Mouse (Mus musculus): ENCODE measurements around the gene Egfem1. TPM values are rescaled to one million over a fixed set of nuclear protein-coding genes. Genes with fewer than 3 reads are reported as not detected.

Gene Egfem1
- polyA plus RNA-seq, 1 experiment from 2014 or later, result not detected

DNA sequence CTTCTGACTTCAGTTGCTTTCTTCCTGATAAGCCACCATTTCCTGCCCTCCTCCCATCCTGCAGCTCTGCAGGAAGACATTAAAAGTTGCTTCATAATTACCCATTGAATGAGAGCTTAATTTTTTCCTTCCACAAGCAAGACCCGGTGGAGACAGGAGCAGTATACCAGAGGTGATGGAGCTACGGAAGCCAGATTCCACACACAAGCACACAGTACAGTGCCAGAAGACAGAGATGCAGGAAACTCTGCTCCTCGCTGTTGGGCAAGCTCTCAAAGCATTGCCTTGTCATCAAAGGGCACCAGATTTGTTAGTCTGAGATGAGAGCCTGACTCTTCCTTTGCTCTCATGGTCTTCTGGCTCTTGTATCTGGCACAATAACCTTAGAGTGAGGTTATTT, 364.3 kb downstream of the Egfem1 start:
- no peaks in the 10 kb centered on the region for H3K36me3 ChIP-seq (ENCODE audit: control insufficient read depth, insufficient read depth, low read length)
- no peak overlapping the region for H3K27ac ChIP-seq (ENCODE audit: low read depth, low read length)
- DNase-seq (ENCODE audit: low spot score) (no peak), ATAC-seq (replicated peaks; ENCODE audit: low FRiP score) (no peak)
- H3K4me1 ChIP-seq (replicated peaks; ENCODE audit: control insufficient read depth, insufficient read depth, low read length), result no peaks in the 10 kb centered on the region
- H3K9me3 ChIP-seq (ENCODE audit: control insufficient read depth, low read length), result no peaks in the 10 kb centered on the region
- H3K4me3 ChIP-seq (ENCODE audit: low read depth, low read length), result no peak overlapping the region
- WGBS, result 47% methylated on average over 3 of the region's 3 CpGs
- no peak overlapping the region for H3K9ac ChIP-seq (ENCODE audit: low read depth, low read length)
- H3K4me2 ChIP-seq, result no peak overlapping the region
- no peaks in the 10 kb centered on the region for H3K27me3 ChIP-seq (replicated peaks; ENCODE audit: control insufficient read depth, insufficient read depth, low read length)

- no peak for DNase-seq (ENCODE audit: low spot score)
- H3K27me3 ChIP-seq (replicated peaks; ENCODE audit: control insufficient read depth, insufficient read depth, low read length), result no peaks in the 10 kb centered on the region
- WGBS, result 70% methylated on average over 5 of the region's 5 CpGs
Observed at GRCm38 (mm10) chr3:29448829-29449406, 367.1 kb downstream of the Egfem1 start.

DNA sequence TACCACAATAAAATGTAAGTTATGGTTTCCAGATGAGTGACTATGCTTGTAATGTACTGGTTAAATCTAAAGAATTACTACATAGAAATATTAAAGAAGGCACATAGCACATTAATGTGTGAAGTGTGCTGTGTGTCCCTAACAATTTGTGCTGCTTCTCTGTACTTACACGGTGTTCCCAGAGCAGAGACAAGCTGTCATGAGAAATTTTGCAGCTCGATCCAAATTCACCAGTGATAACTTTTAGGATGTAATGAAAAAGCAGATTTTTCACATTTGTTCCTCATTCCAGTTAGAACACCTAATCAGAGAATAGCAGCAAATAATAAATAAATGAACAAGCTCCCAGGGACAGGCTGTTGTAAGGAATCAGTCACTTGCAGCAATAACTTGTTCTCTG, 416.4 kb downstream of the Egfem1 start:
- no peak for ATAC-seq (replicated peaks; ENCODE audit: low FRiP score)

More at GRCm38 (mm10) chr3:29448829-29449406, 367.1 kb downstream of the Egfem1 start:
- ATAC-seq (replicated peaks; ENCODE audit: low FRiP score), result no peak
- Histone ChIP-seq H3K36me3 (ENCODE audit: control insufficient read depth, insufficient read depth, low read length) (no peaks in the 10 kb centered on the region), H3K4me1 (replicated peaks; ENCODE audit: control insufficient read depth, insufficient read depth, low read length) (no peaks in the 10 kb centered on the region), H3K4me2 (no peak overlapping the region), H3K9me3 (ENCODE audit: control insufficient read depth, low read length) (no peaks in the 10 kb centered on the region), H3K27ac (ENCODE audit: low read depth, low read length) (no peak overlapping the region), H3K4me3 (ENCODE audit: low read depth, low read length) (no peak overlapping the region), H3K9ac (ENCODE audit: low read depth, low read length) (no peak overlapping the region)

DNA sequence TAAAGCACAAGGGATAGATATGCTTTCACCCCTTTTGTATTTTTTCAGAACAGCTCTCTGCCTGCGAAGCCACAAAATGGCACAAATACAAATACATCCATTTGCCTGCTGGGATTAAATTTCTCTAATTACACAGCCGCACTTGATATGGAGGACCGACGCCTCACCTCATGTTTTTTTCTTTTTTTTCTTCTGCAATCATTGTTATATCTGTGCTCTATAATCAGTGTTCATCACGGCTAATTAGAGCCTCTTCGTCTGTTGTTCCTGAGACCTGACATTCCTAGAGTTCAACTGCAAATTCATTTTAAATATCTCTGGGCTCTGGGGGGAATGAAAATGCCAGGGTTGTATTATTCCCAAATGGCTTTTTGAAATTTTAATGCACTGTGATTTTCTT, 417.4 kb downstream of the Egfem1 start:
- Histone ChIP-seq H3K4me1 (replicated peaks; ENCODE audit: control insufficient read depth, insufficient read depth, low read length) (no peaks in the 10 kb centered on the region), H3K27ac (ENCODE audit: low read depth, low read length) (no peak overlapping the region), H3K4me3 (ENCODE audit: low read depth, low read length) (no peak overlapping the region), H3K9ac (ENCODE audit: low read depth, low read length) (no peak overlapping the region), H3K4me2 (no peak overlapping the region), H3K9me3 (ENCODE audit: control insufficient read depth, low read length) (no peaks in the 10 kb centered on the region), H3K36me3 (ENCODE audit: control insufficient read depth, insufficient read depth, low read length) (no peaks in the 10 kb centered on the region), H3K27me3 (replicated peaks; ENCODE audit: control insufficient read depth, insufficient read depth, low read length) (no peaks in the 10 kb centered on the region)
- 88% methylated on average over 6 of the region's 6 CpGs for WGBS
- ATAC-seq (replicated peaks; ENCODE audit: low FRiP score) (no peak), DNase-seq (ENCODE audit: low spot score) (no peak)

More for the DNA sequence above, 416.4 kb downstream of the Egfem1 start:
- Histone ChIP-seq H3K27me3 (replicated peaks; ENCODE audit: control insufficient read depth, insufficient read depth, low read length) (no peaks in the 10 kb centered on the region), H3K4me2 (no peak overlapping the region), H3K27ac (ENCODE audit: low read depth, low read length) (no peak overlapping the region), H3K4me1 (replicated peaks; ENCODE audit: control insufficient read depth, insufficient read depth, low read length) (no peaks in the 10 kb centered on the region), H3K9me3 (ENCODE audit: control insufficient read depth, low read length) (no peaks in the 10 kb centered on the region), H3K4me3 (ENCODE audit: low read depth, low read length) (no peak overlapping the region), H3K36me3 (ENCODE audit: control insufficient read depth, insufficient read depth, low read length) (no peaks in the 10 kb centered on the region), H3K9ac (ENCODE audit: low read depth, low read length) (no peak overlapping the region)
- no peak for DNase-seq (ENCODE audit: low spot score)
- 80% methylated on average over 2 of the region's 2 CpGs for WGBS

DNA sequence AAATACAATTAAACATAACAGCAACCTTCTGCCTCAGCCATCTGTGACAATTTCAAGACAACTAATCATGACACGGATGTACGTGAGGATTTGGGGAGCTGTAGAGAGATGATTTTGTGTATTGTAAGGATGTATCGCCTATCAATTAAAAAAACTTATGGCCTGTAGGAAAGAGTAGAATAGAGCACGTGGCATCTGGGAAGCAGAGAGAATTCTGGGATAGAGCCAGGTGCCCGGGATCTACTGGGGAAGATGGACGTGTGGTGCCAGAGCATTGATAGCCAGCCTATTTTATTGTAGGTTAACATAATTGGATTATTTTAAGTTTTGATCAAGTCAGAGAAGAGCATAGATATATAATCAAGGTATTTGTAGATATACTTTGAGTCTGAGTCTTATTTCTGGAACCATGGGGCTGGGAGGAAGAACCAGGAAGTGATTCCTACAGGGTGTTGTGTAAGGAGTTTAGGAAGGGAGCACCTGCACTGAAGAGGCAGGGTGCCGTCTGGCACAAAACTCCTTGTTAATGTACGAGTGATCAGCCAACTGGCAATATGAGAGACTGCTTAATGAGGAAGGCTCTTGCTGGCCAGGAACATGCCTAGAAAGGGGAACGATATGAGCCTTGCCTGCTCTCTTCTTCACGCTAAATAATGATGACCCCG, 443.6 kb downstream of the Egfem1 start:
- Histone ChIP-seq H3K9ac (ENCODE audit: low read depth, low read length) (no peak overlapping the region), H3K27ac (ENCODE audit: low read depth, low read length) (no peak overlapping the region), H3K36me3 (ENCODE audit: control insufficient read depth, insufficient read depth, low read length) (no peaks in the 10 kb centered on the region), H3K4me2 (no peak overlapping the region), H3K4me1 (replicated peaks; ENCODE audit: control insufficient read depth, insufficient read depth, low read length) (no peaks in the 10 kb centered on the region), H3K9me3 (ENCODE audit: control insufficient read depth, low read length) (no peaks in the 10 kb centered on the region), H3K27me3 (replicated peaks; ENCODE audit: control insufficient read depth, insufficient read depth, low read length) (no peaks in the 10 kb centered on the region), H3K4me3 (ENCODE audit: low read depth, low read length) (no peak overlapping the region)
- ATAC-seq (replicated peaks; ENCODE audit: low FRiP score) (no peak), DNase-seq (ENCODE audit: low spot score) (no peak)
- WGBS, result 87% methylated on average over 11 of the region's 11 CpGs

DNA sequence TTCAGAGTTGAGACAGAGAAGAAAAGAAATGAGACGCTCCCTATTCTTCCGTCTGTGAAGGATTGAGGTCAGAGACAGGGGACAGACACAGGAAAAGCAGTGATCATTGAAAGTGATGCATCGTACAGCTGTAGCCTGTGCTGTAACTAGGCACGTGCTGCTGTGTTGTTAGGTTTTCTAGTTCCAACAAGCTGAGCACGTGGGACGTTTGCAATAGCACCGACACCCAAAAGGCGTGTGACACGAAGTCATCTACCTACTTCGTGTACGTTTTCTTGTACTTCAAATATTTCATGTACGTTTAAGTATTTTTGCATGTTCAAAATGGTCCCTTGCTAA, 444.1 kb downstream of the Egfem1 start:
- Histone ChIP-seq H3K4me1 (replicated peaks; ENCODE audit: control insufficient read depth, insufficient read depth, low read length) (no peaks in the 10 kb centered on the region), H3K27me3 (replicated peaks; ENCODE audit: control insufficient read depth, insufficient read depth, low read length) (no peaks in the 10 kb centered on the region), H3K9me3 (ENCODE audit: control insufficient read depth, low read length) (no peaks in the 10 kb centered on the region), H3K4me2 (no peak overlapping the region), H3K36me3 (ENCODE audit: control insufficient read depth, insufficient read depth, low read length) (no peaks in the 10 kb centered on the region), H3K27ac (ENCODE audit: low read depth, low read length) (no peak overlapping the region), H3K9ac (ENCODE audit: low read depth, low read length) (no peak overlapping the region), H3K4me3 (ENCODE audit: low read depth, low read length) (no peak overlapping the region)
- DNase-seq (ENCODE audit: low spot score) (no peak), ATAC-seq (replicated peaks; ENCODE audit: low FRiP score) (no peak)
- 89% methylated on average over 12 of the region's 12 CpGs for WGBS

DNA sequence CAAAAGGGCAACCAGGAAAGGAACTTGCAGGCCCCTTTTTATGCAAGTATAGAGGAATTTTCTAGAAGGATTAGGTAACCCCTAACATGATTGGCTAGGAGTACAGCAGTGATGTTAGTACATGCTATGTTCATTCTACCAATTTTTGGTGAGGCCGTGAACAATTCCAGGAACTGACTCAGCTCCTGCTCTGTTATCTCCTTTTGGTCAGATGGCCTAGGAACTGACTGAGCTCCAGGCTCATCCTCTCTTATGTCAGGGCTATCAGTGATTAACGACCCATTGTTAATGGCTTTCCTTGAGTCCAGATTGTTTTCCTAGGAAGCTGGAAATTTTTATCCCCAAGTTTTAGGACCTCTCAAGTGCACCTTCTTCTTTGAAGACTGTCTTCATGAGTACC, 457.4 kb downstream of the Egfem1 start:
- no peaks in the 10 kb centered on the region for H3K4me1 ChIP-seq (replicated peaks; ENCODE audit: control insufficient read depth, insufficient read depth, low read length)
- H3K27me3 ChIP-seq (replicated peaks; ENCODE audit: control insufficient read depth, insufficient read depth, low read length), result no peaks in the 10 kb centered on the region
- WGBS, result 24% methylated on average over 2 of the region's 2 CpGs
- no peak overlapping the region for H3K9ac ChIP-seq (ENCODE audit: low read depth, low read length)
- ATAC-seq (replicated peaks; ENCODE audit: low FRiP score) (peak; percentile 49), DNase-seq (ENCODE audit: low spot score) (no peak)
- H3K4me3 ChIP-seq (ENCODE audit: low read depth, low read length), result no peak overlapping the region
- H3K27ac ChIP-seq (ENCODE audit: low read depth, low read length), result no peak overlapping the region
- no peaks in the 10 kb centered on the region for H3K9me3 ChIP-seq (ENCODE audit: control insufficient read depth, low read length)
- H3K36me3 ChIP-seq (ENCODE audit: control insufficient read depth, insufficient read depth, low read length), result no peaks in the 10 kb centered on the region
- no peak overlapping the region for H3K4me2 ChIP-seq

GRCm38 (mm10) chr3:29539902-29540301, 458.1 kb downstream of the Egfem1 start:
- no peak for DNase-seq (ENCODE audit: low spot score)
- Histone ChIP-seq H3K36me3 (ENCODE audit: control insufficient read depth, insufficient read depth, low read length) (no peaks in the 10 kb centered on the region), H3K9me3 (ENCODE audit: control insufficient read depth, low read length) (no peaks in the 10 kb centered on the region), H3K4me1 (replicated peaks; ENCODE audit: control insufficient read depth, insufficient read depth, low read length) (no peaks in the 10 kb centered on the region), H3K27ac (ENCODE audit: low read depth, low read length) (no peak overlapping the region), H3K4me3 (ENCODE audit: low read depth, low read length) (no peak overlapping the region), H3K4me2 (no peak overlapping the region), H3K27me3 (replicated peaks; ENCODE audit: control insufficient read depth, insufficient read depth, low read length) (no peaks in the 10 kb centered on the region), H3K9ac (ENCODE audit: low read depth, low read length) (no peak overlapping the region)
- no peak for ATAC-seq (replicated peaks; ENCODE audit: low FRiP score)
- WGBS, result 42% methylated on average over 1 of the region's 1 CpGs

GRCm38 (mm10) chr3:29541477-29542079, 459.8 kb downstream of the Egfem1 start:
- Histone ChIP-seq H3K9me3 (ENCODE audit: control insufficient read depth, low read length) (no peaks in the 10 kb centered on the region), H3K4me2 (no peak overlapping the region), H3K27me3 (replicated peaks; ENCODE audit: control insufficient read depth, insufficient read depth, low read length) (no peaks in the 10 kb centered on the region), H3K9ac (ENCODE audit: low read depth, low read length) (no peak overlapping the region), H3K4me1 (replicated peaks; ENCODE audit: control insufficient read depth, insufficient read depth, low read length) (no peaks in the 10 kb centered on the region), H3K4me3 (ENCODE audit: low read depth, low read length) (no peak overlapping the region), H3K36me3 (ENCODE audit: control insufficient read depth, insufficient read depth, low read length) (no peaks in the 10 kb centered on the region), H3K27ac (ENCODE audit: low read depth, low read length) (no peak overlapping the region)
- DNase-seq (ENCODE audit: low spot score) (no peak), ATAC-seq (replicated peaks; ENCODE audit: low FRiP score) (no peak)
- WGBS, result 68% methylated on average over 1 of the region's 1 CpGs

Measured in liver, embryonic 11.5 days (tissue).